Mouse (Mus musculus): ENCODE measurements around the gene Dlx3. TPM values are rescaled to one million over a fixed set of nuclear protein-coding genes. Genes with fewer than 3 reads are reported as not detected.

Dlx3 gene
- polyA plus RNA-seq, 1 experiment from 2014 or later: 0.19 TPM

Other genes starting within 250 kb of the Dlx3 start
- 120 and 145 TPM in 2 replicates for gene Col1a1, start 183.9 kb upstream of the Dlx3 start, polyA plus RNA-seq (2015; fragmentation: Nextera tagmentation; extraction: Ambion mirVana)
- gene Hils1, start 152.5 kb upstream of the Dlx3 start, polyA plus RNA-seq (2015; fragmentation: Nextera tagmentation; extraction: Ambion mirVana): not detected in 2 replicates
- gene Sgca, start 143.8 kb upstream of the Dlx3 start, polyA plus RNA-seq (2015; fragmentation: Nextera tagmentation; extraction: Ambion mirVana): 0.19 TPM in 1 of 2 replicates, not detected in the other
- gene Ppp1r9b, start 129.1 kb upstream of the Dlx3 start, polyA plus RNA-seq (2015; fragmentation: Nextera tagmentation; extraction: Ambion mirVana): 20.7 and 21.4 TPM in 2 replicates
- 146 and 176 TPM in 2 replicates for gene Samd14, start 110.2 kb upstream of the Dlx3 start, polyA plus RNA-seq (2015; fragmentation: Nextera tagmentation; extraction: Ambion mirVana)
- gene Pdk2, start 78.8 kb upstream of the Dlx3 start, polyA plus RNA-seq (2015; fragmentation: Nextera tagmentation; extraction: Ambion mirVana): 26.2 and 33.4 TPM in 2 replicates
- 17.9 and 19.8 TPM in 2 replicates for gene Itga3, start 43.3 kb upstream of the Dlx3 start, polyA plus RNA-seq (2015; fragmentation: Nextera tagmentation; extraction: Ambion mirVana)
- gene Dlx4, start 26.1 kb downstream of the Dlx3 start, polyA plus RNA-seq (2015; fragmentation: Nextera tagmentation; extraction: Ambion mirVana): not detected in 2 replicates
- not detected in 2 replicates for gene Tac4, start 141.4 kb downstream of the Dlx3 start, polyA plus RNA-seq (2015; fragmentation: Nextera tagmentation; extraction: Ambion mirVana)
- 60.5 and 66.2 TPM in 2 replicates for gene Kat7, start 190.1 kb downstream of the Dlx3 start, polyA plus RNA-seq (2015; fragmentation: Nextera tagmentation; extraction: Ambion mirVana)
- 3.1 and 3.6 TPM in 2 replicates for gene Fam117a, start 216.9 kb downstream of the Dlx3 start, polyA plus RNA-seq (2015; fragmentation: Nextera tagmentation; extraction: Ambion mirVana)

All from hindbrain, embryonic 15.5 days (tissue).